Mouse (Mus musculus) megakaryocyte, embryonic 14.5 days (primary cell): ENCODE measurements around the gene Fntb.

ENCODE experiments used
- FLI1 ChIP-seq: IDR thresholded peaks from 2 replicates; pipeline ENCODE4 v1.6.1; 2012; ENCODE audit warnings: low read length, inconsistent platforms, mixed read lengths
- GATA1 ChIP-seq: IDR thresholded peaks from 3 replicates; pipeline ENCODE4 v1.6.1; 2012; ENCODE audit warnings: mixed read lengths, low read length, inconsistent platforms, borderline replicate concordance

GRCm38 (mm10) chr12:76941524-76941923, 176.1 kb downstream of the Fntb start:
- TF ChIP-seq GATA1 = no peak
- TF ChIP-seq FLI1 = no peak
